Mouse (Mus musculus): Measurements from ENCODE around the gene Gmnn.

Gmnn gene

GRCm38 (mm10) chr13:24760351-24760870 lies 1.3 kb downstream of the Gmnn start:
- no peak for DNase-seq

GRCm38 (mm10) chr13:24759451-24759850 lies 2.3 kb downstream of the Gmnn start:
- DNase-seq: no peak

GRCm38 (mm10) chr13:24757820-24758564 lies 3.7 kb downstream of the Gmnn start:
- DNase-seq: no peak

- DNase-seq: no peak
Observed at GRCm38 (mm10) chr13:24756756-24757155, 5.0 kb downstream of the Gmnn start.

GRCm38 (mm10) chr13:24751396-24751795 lies 10.3 kb downstream of the Gmnn start:
- DNase-seq: no peak

GRCm38 (mm10) chr13:24750807-24751206 lies 10.9 kb downstream of the Gmnn start:
- no peak for DNase-seq

GRCm38 (mm10) chr13:24747823-24748222 lies 13.9 kb downstream of the Gmnn start:
- DNase-seq: no peak

GRCm38 (mm10) chr13:24741028-24741427 lies 20.7 kb downstream of the Gmnn start, which contains the start of gene Armh2:
Gene Armh2, plus strand, starts transcription at chr13:24741232.
- no peak for DNase-seq

- no peak for DNase-seq
Observed at GRCm38 (mm10) chr13:24735608-24736131, 26.1 kb downstream of the Gmnn start.

- no peak for DNase-seq
Observed at GRCm38 (mm10) chr13:24734502-24734901, 27.2 kb downstream of the Gmnn start.

- DNase-seq: no peak
Observed at GRCm38 (mm10) chr13:24729128-24729527, 32.6 kb downstream of the Gmnn start.

GRCm38 (mm10) chr13:24724395-24724759 lies 37.3 kb downstream of the Gmnn start:
- no peak for DNase-seq

GRCm38 (mm10) chr13:24723699-24724394 lies 37.9 kb downstream of the Gmnn start:
- no peak for DNase-seq

- DNase-seq: no peak
Observed at GRCm38 (mm10) chr13:24721502-24721901, 40.2 kb downstream of the Gmnn start.

GRCm38 (mm10) chr13:24717677-24718076 lies 44.0 kb downstream of the Gmnn start:
- no peak for DNase-seq

- no peak for DNase-seq
Observed at GRCm38 (mm10) chr13:24716441-24716840, 45.3 kb downstream of the Gmnn start.

GRCm38 (mm10) chr13:24715601-24716000 lies 46.1 kb downstream of the Gmnn start:
- DNase-seq: no peak

- DNase-seq: no peak
Observed at GRCm38 (mm10) chr13:24714360-24714885, 47.3 kb downstream of the Gmnn start.

GRCm38 (mm10) chr13:24713434-24714000 lies 48.2 kb downstream of the Gmnn start:
- peak; percentile 82 for DNase-seq

GRCm38 (mm10) chr13:24712581-24713130 lies 49.1 kb downstream of the Gmnn start:
- no peak for DNase-seq

GRCm38 (mm10) chr13:24710968-24711367 lies 50.8 kb downstream of the Gmnn start:
- DNase-seq: no peak

- DNase-seq: no peak
Observed at GRCm38 (mm10) chr13:24709656-24710396, 51.9 kb downstream of the Gmnn start.
